Mouse (Mus musculus): ENCODE measurements at regions not wholly inside any gene's neighbourhood (a gene's known extent, or its start where the extent isn't known, plus 50 kb on each side); places are given as distances from the start of the nearest gene placed in this dataset.
A peak's percentile ranks its signal among the peaks of the same experiment; 100 is the strongest.

DNA sequence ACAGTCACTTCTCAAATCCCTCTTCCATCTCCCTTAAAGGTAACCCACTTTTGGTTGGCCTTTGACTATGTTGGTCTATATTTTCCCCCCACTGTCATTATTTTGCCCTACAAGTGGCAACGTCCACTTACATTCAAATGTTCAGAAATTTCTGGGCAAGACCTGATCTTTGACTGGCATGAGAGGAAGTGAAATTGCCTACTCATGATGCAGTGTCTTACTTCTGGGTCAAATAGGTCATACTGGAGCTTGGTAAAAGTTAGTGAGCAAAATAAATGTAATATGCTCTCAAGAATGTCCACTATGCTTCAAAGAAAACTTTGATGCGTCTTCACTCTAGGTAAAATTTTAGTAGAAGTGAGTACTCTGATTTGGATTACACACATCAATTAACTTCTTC, 76.9 kb upstream of the Dcn start:
- H3K27ac ChIP-seq: no peak overlapping the region
- no peak for DNase-seq (ENCODE audit: low spot score in 2 of 2)
- no peak for TF ChIP-seq CTCF (conservative IDR thresholded peaks at IDR 0.05)
- no peak overlapping the region for H3K4me3 ChIP-seq

DNA sequence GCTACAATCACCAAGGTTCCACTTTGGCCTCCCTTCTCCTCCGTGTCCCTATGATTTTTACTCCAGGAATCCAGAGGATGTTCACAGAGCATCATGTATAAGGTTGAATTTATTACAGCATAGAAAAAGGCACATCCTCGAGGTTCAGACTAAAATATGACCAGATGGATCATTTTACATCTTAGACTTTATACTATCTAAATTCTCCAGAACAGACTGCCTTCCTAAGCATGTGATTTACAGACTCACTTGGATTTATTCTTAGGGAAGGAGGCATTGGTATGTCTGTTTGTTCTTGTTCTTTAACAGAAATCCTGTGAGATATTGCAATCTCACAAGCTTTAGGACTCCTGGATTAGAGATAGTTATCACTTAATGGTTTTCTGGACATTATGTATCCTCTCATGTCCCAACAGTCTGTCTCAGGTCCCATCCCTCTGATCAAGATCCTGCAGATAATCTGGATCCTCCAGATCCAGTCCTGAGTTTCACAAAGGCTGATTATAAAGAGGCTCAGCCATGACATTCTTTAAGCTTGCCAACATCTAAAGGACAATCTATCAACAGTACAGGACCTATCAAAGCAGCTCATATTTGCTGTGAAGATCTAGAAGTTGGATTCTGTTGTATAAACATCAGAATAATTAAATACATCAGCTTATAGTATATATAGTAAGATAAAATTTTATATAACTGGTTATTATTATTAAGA, 75.2 kb upstream of the Dcn start:
- 0 out of 2 replicates have a peak overlapping the region, but pooled peaks have one; percentile 23 for H3K27ac ChIP-seq
- no peak for TF ChIP-seq CTCF (conservative IDR thresholded peaks at IDR 0.05)
- no peak for DNase-seq (ENCODE audit: low spot score in 2 of 2)
- H3K4me3 ChIP-seq: no peak overlapping the region

DNA sequence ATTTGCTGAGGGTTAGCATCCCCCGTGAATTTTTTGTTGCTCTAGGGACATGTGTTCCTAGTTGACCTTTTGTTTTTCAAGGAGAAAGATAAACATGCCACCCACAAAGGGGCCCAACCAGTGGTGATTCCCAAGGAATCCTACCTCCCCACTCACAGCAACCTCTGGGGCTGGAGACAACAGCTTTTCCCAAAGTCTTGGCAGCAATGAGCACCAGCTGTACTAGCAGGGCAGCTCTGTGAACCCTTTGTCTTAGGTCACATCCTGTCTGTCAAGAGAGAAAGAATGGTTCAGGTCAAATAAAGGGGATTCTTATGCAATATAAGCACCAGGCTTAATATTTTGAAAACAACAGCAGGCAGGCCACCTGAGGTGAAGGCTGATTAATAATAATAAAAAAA, 70.2 kb upstream of the Dcn start:
- no peak for TF ChIP-seq CTCF (conservative IDR thresholded peaks at IDR 0.05)

DNA sequence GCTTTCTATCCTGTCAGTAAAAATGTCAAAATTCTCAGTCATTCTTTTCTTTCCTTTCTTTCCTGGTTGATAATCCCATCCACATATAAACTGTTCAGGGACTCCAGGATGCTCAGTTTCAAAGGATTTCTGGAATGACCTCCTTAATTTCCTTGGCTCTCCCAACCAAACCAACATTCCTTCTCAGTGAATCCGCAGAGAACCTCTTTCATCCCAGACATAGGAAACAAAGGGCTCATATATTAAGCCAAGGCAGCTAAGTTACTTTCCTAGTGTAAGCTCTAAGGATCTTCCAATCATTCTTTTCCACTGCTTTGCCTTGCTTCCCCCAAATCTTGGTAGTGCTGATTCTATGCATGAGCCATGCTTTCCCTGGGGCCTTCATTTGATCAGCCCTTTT, 69.5 kb upstream of the Dcn start:
- Histone ChIP-seq H3K27ac (no peak overlapping the region), H3K4me3 (no peak overlapping the region)
- no peak for TF ChIP-seq CTCF (conservative IDR thresholded peaks at IDR 0.05)
- DNase-seq (ENCODE audit: low spot score in 2 of 2): no peak

More for the DNA sequence above, 70.2 kb upstream of the Dcn start:
- no peak overlapping the region for H3K27ac ChIP-seq
- no peak overlapping the region for H3K4me3 ChIP-seq
- no peak for DNase-seq (ENCODE audit: low spot score in 2 of 2)

DNA sequence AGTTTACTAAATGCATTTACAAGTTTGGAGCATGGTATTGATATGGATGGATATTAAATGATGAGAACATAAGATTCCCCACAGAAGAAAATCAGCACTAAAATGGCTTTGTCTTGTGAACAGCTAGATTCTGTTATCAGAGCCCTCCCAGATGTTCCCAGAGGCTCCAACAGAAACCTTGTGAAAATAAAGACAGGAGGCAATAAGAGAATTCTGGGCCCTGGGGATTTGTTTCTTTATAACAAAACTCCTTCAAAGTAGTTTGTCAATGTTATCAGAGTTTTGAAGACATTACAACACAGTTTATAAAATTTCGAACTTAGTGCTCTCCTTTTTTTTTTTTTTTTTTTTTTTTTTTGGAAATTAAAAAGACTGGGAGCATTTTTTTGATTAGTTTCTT, 56.8 kb upstream of the Dcn start:
- Histone ChIP-seq H3K27ac (no peak overlapping the region), H3K4me3 (no peak overlapping the region)
- no peak for DNase-seq (ENCODE audit: low spot score in 2 of 2)
- no peak for TF ChIP-seq CTCF (conservative IDR thresholded peaks at IDR 0.05)

DNA sequence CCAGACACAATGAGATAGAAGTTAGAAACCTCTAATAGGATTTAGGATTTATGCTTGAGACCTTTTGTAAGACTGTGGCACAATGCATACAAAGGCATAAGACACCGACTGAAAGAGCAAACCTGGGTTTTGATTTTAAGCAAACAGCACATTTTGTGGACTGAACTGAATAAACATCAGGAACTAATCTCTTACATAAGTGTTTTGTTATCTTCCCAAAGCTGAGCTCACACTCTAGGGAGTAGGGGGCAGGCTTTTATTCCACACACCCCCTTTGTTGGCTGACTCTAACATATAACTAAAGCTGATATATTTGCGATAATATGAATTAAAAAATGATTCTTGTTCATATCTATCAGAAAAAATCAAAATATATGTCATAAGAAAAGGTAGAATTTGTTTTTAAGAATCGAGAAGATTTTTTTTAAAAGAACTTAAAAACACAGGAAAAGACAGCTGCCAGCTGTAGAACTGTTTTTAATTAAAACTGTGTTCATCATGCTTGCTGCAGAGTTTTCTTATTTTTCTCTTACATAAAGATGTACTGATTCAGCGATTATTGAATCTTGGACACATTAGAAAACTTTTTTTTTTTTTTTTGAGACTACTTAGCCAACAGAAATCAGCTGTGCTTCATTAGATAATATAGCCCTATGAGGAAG, 56.2 kb upstream of the Dcn start:
- no peak for DNase-seq (ENCODE audit: low spot score in 2 of 2)
- H3K4me3 ChIP-seq: no peak overlapping the region
- TF ChIP-seq CTCF (conservative IDR thresholded peaks at IDR 0.05): no peak
- no peak overlapping the region for H3K27ac ChIP-seq

Small RNA genes lying in the stretch of these regions (microRNA-seq; reads per million reads assigned to microRNA genes)
- gene Gm24587 (0 reads per million in 2 experiments), gene Mir3966 (0 reads per million in 2 experiments)
